Mouse (Mus musculus): ENCODE measurements around the gene Gm21094.
"Not testable (repeated sequence)": the region's sequence is repeated elsewhere in the genome, so short reads cannot be mapped to it uniquely, and the experiment has no call there.

The Gm21094 gene

DNA sequence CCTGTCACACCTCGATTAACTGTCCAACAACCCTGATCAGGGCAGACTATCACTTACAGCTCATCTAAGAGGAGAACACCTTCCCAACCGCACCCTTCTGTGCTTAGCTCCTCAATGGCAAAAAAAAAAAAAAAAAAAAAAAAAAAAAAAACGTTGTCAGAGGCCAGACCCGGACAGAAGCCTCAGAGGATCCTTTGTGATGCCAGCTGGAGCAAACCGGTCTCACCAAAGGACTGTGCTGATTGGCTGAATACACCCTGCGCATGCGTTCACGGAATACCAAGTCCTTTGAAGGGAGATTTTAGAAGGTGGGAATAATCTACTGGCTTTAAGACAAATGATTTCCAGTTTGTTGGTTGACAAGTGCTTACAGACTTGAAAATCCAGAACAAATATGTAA, at the start of gene Gm21094:
Gene Gm21094, minus strand, starts transcription at position 101 of the 400 bp plus-strand sequence.
- not testable (repeated sequence) for DNase-seq (ENCODE audit: low read depth, low spot score)
